Mouse (Mus musculus): ENCODE results near the gene Dolk.

DNA sequence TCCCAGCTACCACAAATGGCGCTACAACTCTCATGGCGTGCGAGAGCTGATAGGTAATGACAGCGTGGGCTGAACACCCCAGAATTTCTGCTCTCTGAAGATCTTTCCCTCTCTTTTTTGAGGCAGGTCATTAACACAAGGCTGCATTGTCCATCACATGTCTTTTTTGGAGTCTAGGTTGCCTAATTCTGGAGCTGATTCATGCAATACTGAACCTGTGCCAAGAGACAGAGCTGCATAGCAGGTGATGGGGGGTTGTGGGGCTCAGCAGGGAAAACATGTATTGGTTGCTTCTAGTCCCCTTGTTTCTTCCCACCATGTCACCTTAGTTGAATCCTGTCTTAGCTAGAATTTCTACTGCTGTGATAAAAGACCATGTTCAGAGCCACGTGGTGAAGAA lies 39.2 kb upstream of the Dolk start:
- TF ChIP-seq CTCF (IDR thresholded peaks at IDR 0.05; ENCODE audit: borderline replicate concordance, control insufficient read depth, extremely low read depth, insufficient read depth, low read length, poor library complexity) (no peak), POLR2A (IDR thresholded peaks at IDR 0.05; ENCODE audit: control insufficient read depth, extremely low read depth, insufficient read depth, low read length, poor library complexity) (no peak)
